In the genomic region with DNA sequence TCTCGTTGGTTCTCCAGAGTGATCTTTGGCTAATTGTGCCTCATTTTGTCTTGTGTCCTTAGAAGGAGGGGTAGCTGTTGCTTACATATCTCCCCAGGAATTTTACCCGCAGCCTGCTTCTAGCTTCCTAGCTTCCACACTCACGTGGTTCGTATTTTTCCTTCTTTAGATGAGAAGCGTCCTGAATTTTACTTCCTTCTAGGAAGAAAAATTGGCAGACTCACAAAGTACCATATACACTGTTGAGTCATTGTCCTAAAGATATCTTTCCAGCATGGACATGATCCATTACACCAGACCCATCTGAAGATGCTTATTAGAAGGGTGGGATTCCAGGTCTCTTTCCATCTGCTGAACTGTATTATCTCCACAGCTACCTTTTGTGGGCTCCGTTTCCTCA, we compare ENCODE assay signal across 26 mouse cellular contexts.
"Had no signal": no experiment of that assay in that cellular context is flagged by ENCODE, and none has a peak within 500 bp of the region (broad histone marks: within the 10 kb centered on the region; RNA-seq: fewer than 3 reads in every experiment).

No protein-coding gene starts in this region.

- H3K4me1 ChIP-seq: embryonic facial prominence, embryonic 10.5 days; embryonic facial prominence, embryonic 12.5 days; embryonic facial prominence, embryonic 13.5 days; embryonic facial prominence, embryonic 15.5 days; forebrain, embryonic 13.5 days; forebrain, embryonic 15.5 days had no signal

- H3K4me3 ChIP-seq: embryonic facial prominence, embryonic 10.5 days; embryonic facial prominence, embryonic 12.5 days; embryonic facial prominence, embryonic 13.5 days; embryonic facial prominence, embryonic 15.5 days; erythroblast, embryonic 14.5 days; forebrain, embryonic 10.5 days; forebrain, embryonic 12.5 days; forebrain, embryonic 13.5 days; forebrain, embryonic 15.5 days; gastrocnemius, adult 2 months; heart, adult 2 months had no signal

- DNase-seq: cerebellum, adult 8-10 months; cerebellum, adult 9-10 months; cerebellum, adult 9-11 months; cerebellum, postnatal 10 days; cerebellum, postnatal 14 days; cerebellum, postnatal 25 days; cerebellum, postnatal 36 days; embryo, embryonic 11 days; forebrain, postnatal 0 days; gastrocnemius, adult 2 months; gastrocnemius, postnatal 10 days; gastrocnemius, postnatal 14 days; gastrocnemius, postnatal 25 days; gastrocnemius, postnatal 36 days; heart, adult 11 months; heart, adult 18-20 months; heart, adult 2 months had no signal

- H3K27ac ChIP-seq: embryonic facial prominence, embryonic 10.5 days; embryonic facial prominence, embryonic 12.5 days; embryonic facial prominence, embryonic 13.5 days; embryonic facial prominence, embryonic 15.5 days; forebrain, embryonic 10.5 days; forebrain, embryonic 12.5 days; forebrain, embryonic 13.5 days; forebrain, embryonic 15.5 days; gastrocnemius, adult 2 months; heart, adult 2 months had no signal

- ATAC-seq: forebrain, embryonic 15.5 days; forebrain, postnatal 0 days had no signal
